Mouse (Mus musculus) heart, adult 2 months (tissue): ENCODE measurements around the gene Cep295nl. TPM values are rescaled to one million over a fixed set of nuclear protein-coding genes. Genes with fewer than 3 reads are reported as not detected.

ENCODE experiments used
- DNase-seq, 2 experiments: peaks; one replicate each; pipeline ENCODE4 v3.0.0; 2021
- H3K27ac ChIP-seq: fragments of 200-600 bp; 2 replicates; pipeline ENCODE4 v1.8.1; 2022
- H3K27me3 ChIP-seq: fragments of 200-500 bp; 2 replicates; pipeline ENCODE4 v1.6.1; 2012; ENCODE audit warnings: mild to moderate bottlenecking, low read length, inconsistent platforms, mixed read lengths; ENCODE audit not compliant: control insufficient read depth, insufficient read depth
- H3K36me3 ChIP-seq: fragments of 200-500 bp; 2 replicates; pipeline ENCODE4 v1.6.1; 2012; ENCODE audit warnings: low read length, inconsistent platforms; ENCODE audit not compliant: control insufficient read depth, insufficient read depth
- H3K4me1 ChIP-seq: fragments of 200-500 bp; 2 replicates; pipeline ENCODE4 v1.6.1; 2011; ENCODE audit warnings: low read length; ENCODE audit not compliant: control insufficient read depth, insufficient read depth
- H3K4me3 ChIP-seq: fragments of 200-600 bp; 2 replicates; pipeline ENCODE4 v1.8.1; 2022
- H3K79me2 ChIP-seq: fragments of 200-500 bp; replicated peaks from 2 replicates; pipeline ENCODE4 v1.6.1; 2012; ENCODE audit warnings: mild to moderate bottlenecking, inconsistent platforms, low read length, moderate library complexity, mixed read lengths; ENCODE audit not compliant: control insufficient read depth, insufficient read depth
- H3K9ac ChIP-seq: fragments of 200-500 bp; 2 replicates; pipeline ENCODE4 v1.6.1; 2012; ENCODE audit warnings: low read depth, mild to moderate bottlenecking, control low read depth, inconsistent platforms, low read length, mixed read lengths
- CTCF ChIP-seq: fragments of 200-600 bp; IDR thresholded peaks from 2 replicates; pipeline ENCODE4 v1.8.1; 2022; ENCODE audit warnings: antibody characterized with exemption, mild to moderate bottlenecking, moderate library complexity
- EP300 ChIP-seq: fragments of 200-500 bp; IDR thresholded peaks from 2 replicates; pipeline ENCODE4 v1.6.1; 2011; ENCODE audit warnings: low read depth, low read length, control low read depth; ENCODE audit not compliant: insufficient read depth
- POLR2A ChIP-seq: fragments of 200-500 bp; IDR thresholded peaks from 2 replicates; pipeline ENCODE4 v1.6.1; 2011; ENCODE audit warnings: mild to moderate bottlenecking, low read depth, low read length, control low read depth; ENCODE audit not compliant: insufficient read depth
- WGBS: fragments of 180-500 bp; shearing (Covaris S2); methylation state at CpG from one replicate; pipeline ENCODE4 v1.1.7; 2018; 5-methylcytosine and 5-hydroxymethylcytosine counted together
- intact Hi-C: fragments of 180-260 bp; cut with DNase I; formaldehyde crosslinking; loops from one replicate; pipeline ENCODE4 v1.15.1; 2025
- polyA plus RNA-seq: library from polyadenylated mRNA; depleted of rRNA; stranded (reverse); fragments of >200 nt; gene quantifications from 2 replicates; pipeline ENCODE4 v1.2.3, GENCODE M21; 2012
- total RNA-seq, 2 experiments: library from RNA; stranded (reverse); gene quantifications; 2 replicates each; pipeline ENCODE4 v1.2.3; 2021

Cep295nl gene
- total and polyA plus RNA-seq, 3 experiments: 0.18 to 0.65 (median 0.32) TPM

GRCm38 (mm10) chr11:118349494-118349893 lies 7.2 kb upstream of the Cep295nl start:
- DNase-seq: no peak
- no peaks in the 10 kb centered on the region for H3K36me3 ChIP-seq
- H3K27ac ChIP-seq: no peak overlapping the region; the same call in 1 of the 2 replicates
- H3K4me1 ChIP-seq: peaks cover 19% of the 10 kb centered on the region
- no peaks in the 10 kb centered on the region for H3K79me2 ChIP-seq
- no peak overlapping the region for H3K4me3 ChIP-seq
- H3K9ac ChIP-seq: no peak overlapping the region
- H3K27me3 ChIP-seq: no peaks in the 10 kb centered on the region
- 83% methylated on average over 5 of the region's 5 CpGs for WGBS
- intact Hi-C loops: no loop called here
- TF ChIP-seq EP300 (no peak), CTCF (no peak), POLR2A (no peak)

GRCm38 (mm10) chr11:118348877-118349276 lies 6.6 kb upstream of the Cep295nl start:
- Histone ChIP-seq H3K27ac (peak overlapping the region; percentile 61), H3K4me3 (no peak overlapping the region), H3K9ac (no peak overlapping the region), H3K27me3 (no peaks in the 10 kb centered on the region), H3K79me2 (no peaks in the 10 kb centered on the region), H3K36me3 (no peaks in the 10 kb centered on the region), H3K4me1 (peaks cover 20% of the 10 kb centered on the region)
- DNase-seq: peak; percentile 69 to 76
- 48% methylated on average over 5 of the region's 5 CpGs for WGBS
- intact Hi-C loops: no loop called here
- TF ChIP-seq EP300 (no peak), POLR2A (no peak), CTCF (no peak)

- Histone ChIP-seq H3K4me3 (no peak overlapping the region), H3K79me2 (no peaks in the 10 kb centered on the region), H3K27ac (peak overlapping the region; percentile 61), H3K9ac (no peak overlapping the region), H3K27me3 (no peaks in the 10 kb centered on the region), H3K36me3 (no peaks in the 10 kb centered on the region), H3K4me1 (peaks cover 21% of the 10 kb centered on the region)
- intact Hi-C loops: no loop called here
- WGBS: 45% methylated on average over 3 of the region's 3 CpGs
- DNase-seq: no peak
- no peak for TF ChIP-seq CTCF
- no peak for TF ChIP-seq EP300
- TF ChIP-seq POLR2A: no peak
Measured at GRCm38 (mm10) chr11:118348419-118348818, 6.1 kb upstream of the Cep295nl start.

- DNase-seq: no peak
Measured at GRCm38 (mm10) chr11:118347911-118348310, 5.6 kb upstream of the Cep295nl start.

GRCm38 (mm10) chr11:118347391-118347790 lies 5.1 kb upstream of the Cep295nl start:
- Histone ChIP-seq H3K4me1 (peaks cover 21% of the 10 kb centered on the region), H3K27me3 (no peaks in the 10 kb centered on the region), H3K36me3 (no peaks in the 10 kb centered on the region), H3K27ac (no peak overlapping the region), H3K4me3 (no peak overlapping the region), H3K79me2 (no peaks in the 10 kb centered on the region), H3K9ac (no peak overlapping the region)
- WGBS: 78% methylated on average over 2 of the region's 2 CpGs
- no peak for TF ChIP-seq EP300
- no peak for TF ChIP-seq POLR2A
- TF ChIP-seq CTCF: no peak
- intact Hi-C loops: no loop called here
- DNase-seq: no peak

More at GRCm38 (mm10) chr11:118347911-118348310, 5.6 kb upstream of the Cep295nl start:
- peaks cover 21% of the 10 kb centered on the region for H3K4me1 ChIP-seq
- intact Hi-C loops: no loop called here
- H3K4me3 ChIP-seq: no peak overlapping the region
- H3K79me2 ChIP-seq: no peaks in the 10 kb centered on the region
- H3K27ac ChIP-seq: no peak overlapping the region
- TF ChIP-seq CTCF: no peak
- TF ChIP-seq EP300: no peak
- TF ChIP-seq POLR2A: no peak
- no peaks in the 10 kb centered on the region for H3K27me3 ChIP-seq
- H3K9ac ChIP-seq: no peak overlapping the region
- no peaks in the 10 kb centered on the region for H3K36me3 ChIP-seq
- 96% methylated on average over 12 of the region's 12 CpGs for WGBS

GRCm38 (mm10) chr11:118346395-118347096 lies 4.2 kb upstream of the Cep295nl start:
- 0 out of 2 replicates have a peak, but pooled peaks cover 1% of the 10 kb centered on the region for H3K79me2 ChIP-seq
- H3K27me3 ChIP-seq: no peaks in the 10 kb centered on the region
- no peak for DNase-seq
- H3K36me3 ChIP-seq: no peaks in the 10 kb centered on the region
- WGBS: 71% methylated on average over 8 of the region's 8 CpGs
- H3K4me1 ChIP-seq: peaks cover 21% of the 10 kb centered on the region
- no peak overlapping the region for H3K27ac ChIP-seq
- H3K9ac ChIP-seq: no peak overlapping the region
- intact Hi-C loops: no loop called here
- no peak overlapping the region for H3K4me3 ChIP-seq
- TF ChIP-seq POLR2A: no peak
- TF ChIP-seq CTCF: peak; percentile 22; the same call in 1 of the 2 replicates
